Mouse (Mus musculus) R1 (cell line): ENCODE results near the gene Slfnl1.

ENCODE experiments used
- DNase-seq: peaks from one replicate; pipeline ENCODE4 v3.0.0-alpha.2; 2018; ENCODE audit warnings: low read depth, low spot score

Gene Slfnl1

DNA sequence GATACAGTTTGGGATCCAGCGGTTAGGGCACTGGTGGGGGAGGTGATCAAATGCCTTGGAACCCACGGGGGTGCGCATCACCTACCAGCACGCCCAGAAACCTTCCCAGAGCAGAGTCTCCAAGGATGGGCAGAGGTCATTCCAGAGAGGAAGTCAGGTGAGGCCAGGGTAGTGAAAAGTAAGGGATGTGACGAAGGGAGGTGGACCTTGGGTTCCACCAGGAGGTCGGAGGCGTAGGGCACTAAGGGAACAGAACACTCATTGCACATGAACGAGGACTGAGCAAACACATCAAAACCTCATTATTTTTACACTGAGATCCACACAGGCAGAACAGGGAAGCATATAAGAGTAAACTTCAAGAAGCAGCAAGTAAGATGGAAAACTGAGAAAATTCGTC, 49.7 kb downstream of the Slfnl1 start:
- no peak for DNase-seq
